Mouse (Mus musculus) mouse embryonic stem cell (cell line): ENCODE measurements around the gene Fam76b.

Experiments used
- in situ Hi-C, 2 experiments: fragments of 300-500 bp; cut with MboI; formaldehyde crosslinking; loops; 1 replicate in 1 of 2; 3 replicates in 1 of 2; pipeline ENCODE4 v1.14.3; 2019 to 2020; ENCODE audit warnings: low sequenced_read_pairs in 2 of 2, low pct_unique_long_range_greater_than_20kb in 1 of 2, mixed read lengths in 1 of 2; ENCODE audit not compliant: unreplicated experiment in 1 of 2

The Fam76b gene

GRCm38 (mm10) chr9:13848481-13849480, 21.3 kb downstream of the Fam76b start:
- in situ Hi-C loops: loop anchor here (25.0 kb wide), 2 partner anchors 939 to 1489 kb away; partner anchors contain the start of genes Ankrd49 (in 2 of the 2) and Mre11a (in 2 of the 2)

- in situ Hi-C loops: no loop called here
Observed at GRCm38 (mm10) chr9:13853876-13854275, 26.4 kb downstream of the Fam76b start.

- in situ Hi-C loops: no loop called here
Observed at GRCm38 (mm10) chr9:13856247-13856646, 28.7 kb downstream of the Fam76b start.

- in situ Hi-C loops: no loop called here
Observed at GRCm38 (mm10) chr9:13856777-13857176, 29.3 kb downstream of the Fam76b start.

- in situ Hi-C loops: no loop called here
Observed at GRCm38 (mm10) chr9:13867646-13868045, 40.1 kb downstream of the Fam76b start.

GRCm38 (mm10) chr9:13871631-13872030, 44.1 kb downstream of the Fam76b start:
- in situ Hi-C loops: no loop called here

- in situ Hi-C loops: no loop called here
Observed at GRCm38 (mm10) chr9:13874359-13874758, 46.8 kb downstream of the Fam76b start.

- in situ Hi-C loops: no loop called here
Observed at GRCm38 (mm10) chr9:13875340-13875739, 47.8 kb downstream of the Fam76b start.

GRCm38 (mm10) chr9:13880761-13881160, 53.2 kb downstream of the Fam76b start:
- in situ Hi-C loops: loop anchor here in 1 of 2 experiments (10.0 kb wide), 1 partner anchor 464 kb away; no protein-coding TSS in a partner anchor

- in situ Hi-C loops: loop anchor here in 1 of 2 experiments (10.0 kb wide), 1 partner anchor 462 kb away; no protein-coding TSS in a partner anchor
Observed at GRCm38 (mm10) chr9:13882478-13882877, 55.0 kb downstream of the Fam76b start.

- in situ Hi-C loops: loop anchor here (5.0 to 10.0 kb wide), 2 partner anchors 443 to 456 kb away; no protein-coding TSS in a partner anchor
Observed at GRCm38 (mm10) chr9:13888981-13889380, 61.5 kb downstream of the Fam76b start.

- in situ Hi-C loops: loop anchor here (5.0 to 10.0 kb wide), 2 partner anchors 443 to 455 kb away; no protein-coding TSS in a partner anchor
Observed at GRCm38 (mm10) chr9:13889657-13890056, 62.1 kb downstream of the Fam76b start.

GRCm38 (mm10) chr9:13890171-13890570, 62.7 kb downstream of the Fam76b start:
- in situ Hi-C loops: no loop called here

- in situ Hi-C loops: no loop called here
Observed at GRCm38 (mm10) chr9:13891888-13892287, 64.4 kb downstream of the Fam76b start.

- in situ Hi-C loops: no loop called here
Observed at GRCm38 (mm10) chr9:13893044-13893443, 65.5 kb downstream of the Fam76b start.

- in situ Hi-C loops: no loop called here
Observed at GRCm38 (mm10) chr9:13894491-13894890, 67.0 kb downstream of the Fam76b start.

- in situ Hi-C loops: no loop called here
Observed at GRCm38 (mm10) chr9:13894936-13895335, 67.4 kb downstream of the Fam76b start.

- in situ Hi-C loops: no loop called here
Observed at GRCm38 (mm10) chr9:13896055-13896454, 68.5 kb downstream of the Fam76b start.

GRCm38 (mm10) chr9:13898510-13899305, 71.2 kb downstream of the Fam76b start:
- in situ Hi-C loops: no loop called here
